Mouse (Mus musculus) C2C12 (cell line): ENCODE data around the gene Casc1. TPM values are rescaled to one million over a fixed set of nuclear protein-coding genes. Genes with fewer than 3 reads are reported as not detected.

ENCODE experiments used
- H3K27me3 ChIP-seq: one replicate; pipeline ENCODE4 v1.6.1; 2011; ENCODE audit not compliant: control insufficient read depth, insufficient read depth, insufficient read length
- H3K36me3 ChIP-seq: one replicate; pipeline ENCODE4 v1.6.1; 2011; ENCODE audit not compliant: control insufficient read depth, insufficient read depth
- H3K4me3 ChIP-seq: one replicate; pipeline ENCODE4 v1.5.1; 2011; ENCODE audit warnings: mild to moderate bottlenecking, control low read depth; ENCODE audit not compliant: poor library complexity, insufficient read depth, severe bottlenecking
- H3K79me2 ChIP-seq: one replicate; pipeline ENCODE4 v1.6.1; 2011; ENCODE audit not compliant: control insufficient read depth, insufficient read depth
- H3K79me3 ChIP-seq: one replicate; pipeline ENCODE4 v1.6.1; 2011; ENCODE audit warnings: low read depth, control low read depth
- H3ac ChIP-seq: one replicate; pipeline ENCODE3; 2011; ENCODE audit warnings: low read depth; ENCODE audit not compliant: control insufficient read depth, insufficient read length
- CEBPB ChIP-seq: IDR thresholded peaks from one replicate; pipeline ENCODE4 v1.6.1; 2011; ENCODE audit warnings: low read depth, mild to moderate bottlenecking, control low read depth, moderate library complexity
- CTCF ChIP-seq: IDR thresholded peaks from one replicate; pipeline ENCODE4 v1.5.1; 2011; ENCODE audit not compliant: control insufficient read depth, insufficient read depth, insufficient read length
- FOSL1 ChIP-seq: IDR thresholded peaks from one replicate; pipeline ENCODE4 v1.8.0; 2011; ENCODE audit warnings: mild to moderate bottlenecking, low read length; ENCODE audit not compliant: poor library complexity, insufficient read depth, severe bottlenecking
- MAX ChIP-seq: IDR thresholded peaks from one replicate; pipeline ENCODE4 v1.6.1; 2011; ENCODE audit warnings: mild to moderate bottlenecking, control low read depth
- MYOD1 ChIP-seq: IDR thresholded peaks from one replicate; pipeline ENCODE4 v1.6.1; 2011; ENCODE audit warnings: low read depth; ENCODE audit not compliant: control insufficient read depth, insufficient read length
- MYOG ChIP-seq: IDR thresholded peaks from one replicate; pipeline ENCODE4 v1.6.1; 2011; ENCODE audit not compliant: control insufficient read depth, insufficient read length; ENCODE audit errors: extremely low read depth
- USF1 ChIP-seq: IDR thresholded peaks from one replicate; pipeline ENCODE4 v1.6.1; 2011; ENCODE audit warnings: low read depth, mild to moderate bottlenecking, control low read depth, moderate library complexity
- polyA plus RNA-seq: library from polyadenylated mRNA; unstranded; fragments of >200 nt; fragmentation: generic; extraction: Trizol; gene quantifications from one replicate; pipeline ENCODE4 v1.2.1, GENCODE M21; 2012; ENCODE audit warnings: missing spikeins

Casc1 gene
- polyA plus RNA-seq, 1 experiment: 0.25 TPM

- Histone ChIP-seq H3K79me2 (no peaks in the 10 kb centered on the region), H3K27me3 (no peaks in the 10 kb centered on the region), H3ac (no peak overlapping the region), H3K4me3 (no peak overlapping the region), H3K79me3 (no peaks in the 10 kb centered on the region), H3K36me3 (no peaks in the 10 kb centered on the region)
- TF ChIP-seq USF1 (no peak), CTCF (no peak), MAX (no peak), MYOD1 (no peak), FOSL1 (no peak), MYOG (no peak), CEBPB (no peak)
Observed at GRCm38 (mm10) chr6:145197949-145198686, 12.7 kb downstream of the Casc1 start.

- H3K4me3 ChIP-seq: no peak overlapping the region
- H3K79me3 ChIP-seq: no peaks in the 10 kb centered on the region
- H3K36me3 ChIP-seq: no peaks in the 10 kb centered on the region
- no peaks in the 10 kb centered on the region for H3K79me2 ChIP-seq
- H3ac ChIP-seq: no peak overlapping the region
- H3K27me3 ChIP-seq: no peaks in the 10 kb centered on the region
- TF ChIP-seq MAX (no peak), MYOD1 (no peak), CEBPB (no peak), CTCF (no peak), USF1 (no peak), MYOG (no peak), FOSL1 (no peak)
Observed at GRCm38 (mm10) chr6:145193446-145193845, 17.4 kb downstream of the Casc1 start.

DNA sequence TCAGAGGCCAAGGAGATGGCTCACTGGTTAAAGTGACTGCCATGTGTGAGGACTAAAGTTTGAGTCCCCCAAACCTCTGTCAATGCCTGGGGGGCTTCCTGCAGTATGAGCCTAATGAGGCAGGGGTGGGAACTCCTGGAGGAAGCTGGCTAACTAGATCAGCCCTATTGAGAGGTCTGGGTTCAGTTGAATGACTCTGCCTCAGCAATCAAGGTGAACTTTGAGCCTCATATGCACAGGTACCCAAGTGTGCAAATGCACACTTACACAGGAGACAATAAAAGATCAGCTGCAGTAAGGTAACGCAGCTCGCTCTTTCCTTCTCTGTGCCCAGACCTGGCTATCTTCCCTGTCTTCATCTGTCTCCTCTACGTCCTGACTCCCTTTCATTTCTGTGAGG is 17.8 kb downstream of the Casc1 start:
- H3K27me3 ChIP-seq: no peaks in the 10 kb centered on the region
- TF ChIP-seq MAX: no peak
- no peak for TF ChIP-seq MYOG
- no peak overlapping the region for H3K4me3 ChIP-seq
- no peaks in the 10 kb centered on the region for H3K36me3 ChIP-seq
- H3K79me2 ChIP-seq: no peaks in the 10 kb centered on the region
- no peak overlapping the region for H3ac ChIP-seq
- no peaks in the 10 kb centered on the region for H3K79me3 ChIP-seq

- H3K4me3 ChIP-seq: peak overlapping the region; percentile 14
- H3K79me3 ChIP-seq: no peaks in the 10 kb centered on the region
Observed at GRCm38 (mm10) chr6:145187093-145188088, 23.4 kb downstream of the Casc1 start.

DNA sequence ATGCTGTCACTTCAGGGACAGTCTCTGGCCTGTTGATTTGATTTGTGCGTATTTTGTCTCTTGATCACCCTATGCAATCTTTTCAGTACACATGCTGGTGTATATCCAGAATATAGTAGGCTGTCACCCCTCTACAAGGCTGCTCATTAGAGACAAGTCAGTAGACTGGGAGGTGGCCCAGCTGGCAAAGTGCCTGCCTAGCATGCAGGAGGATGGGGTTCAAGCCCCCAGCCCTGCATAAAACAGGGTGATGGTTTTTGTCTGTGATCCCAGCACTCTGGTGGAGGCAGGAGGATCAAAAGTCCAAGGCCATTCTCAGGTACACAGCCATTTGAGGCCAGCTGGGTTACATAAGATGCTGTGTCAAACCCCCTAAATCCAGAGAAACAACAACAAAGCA is 24.7 kb downstream of the Casc1 start:
- no peak for TF ChIP-seq CTCF
- TF ChIP-seq CEBPB: no peak
- no peak for TF ChIP-seq MYOD1
- no peak for TF ChIP-seq MAX
- TF ChIP-seq MYOG: no peak
- TF ChIP-seq USF1: no peak
- TF ChIP-seq FOSL1: no peak
- Histone ChIP-seq H3K79me3 (no peaks in the 10 kb centered on the region), H3K27me3 (no peaks in the 10 kb centered on the region)

More at GRCm38 (mm10) chr6:145187093-145188088, 23.4 kb downstream of the Casc1 start:
- Histone ChIP-seq H3K79me2 (no peaks in the 10 kb centered on the region), H3K36me3 (no peaks in the 10 kb centered on the region), H3ac (peak overlapping the region; percentile 72), H3K27me3 (no peaks in the 10 kb centered on the region)
- TF ChIP-seq FOSL1: no peak
- no peak for TF ChIP-seq MYOG
- peak; percentile 69 for TF ChIP-seq MAX
- no peak for TF ChIP-seq CEBPB
- TF ChIP-seq USF1: peak; percentile 82
- TF ChIP-seq MYOD1: no peak

DNA sequence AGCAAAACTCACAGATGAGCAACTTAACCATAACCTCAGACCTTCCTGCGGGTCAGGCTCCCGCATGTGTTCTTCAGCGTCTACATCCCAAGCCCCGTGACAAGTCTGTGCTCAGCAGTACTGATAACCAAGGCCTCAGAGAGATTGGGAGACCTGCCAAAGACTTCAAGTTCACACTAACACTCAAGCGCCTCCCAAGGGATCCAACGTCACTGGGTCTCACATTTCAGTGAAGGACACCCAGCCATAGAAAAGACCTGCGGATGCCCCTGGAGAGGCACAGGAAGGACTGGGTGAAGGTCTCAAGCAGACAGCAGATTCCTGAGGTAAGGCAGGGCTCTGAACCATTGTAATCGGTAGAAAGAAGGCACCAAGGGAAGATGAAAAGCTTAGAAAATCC is 28.8 kb downstream of the Casc1 start:
- Histone ChIP-seq H3K4me3 (no peak overlapping the region), H3ac (no peak overlapping the region), H3K36me3 (no peaks in the 10 kb centered on the region), H3K79me3 (no peaks in the 10 kb centered on the region), H3K27me3 (no peaks in the 10 kb centered on the region), H3K79me2 (no peaks in the 10 kb centered on the region)
- TF ChIP-seq MYOD1 (no peak), FOSL1 (no peak), MYOG (no peak), CTCF (no peak)

More for the DNA sequence above, 24.7 kb downstream of the Casc1 start:
- Histone ChIP-seq H3ac (no peak overlapping the region), H3K79me2 (no peaks in the 10 kb centered on the region), H3K36me3 (no peaks in the 10 kb centered on the region), H3K4me3 (no peak overlapping the region)
